Mouse (Mus musculus) hindbrain, embryonic 15.5 days (tissue): ENCODE measurements around the gene Dnajc16. TPM values are rescaled to one million over a fixed set of nuclear protein-coding genes. Genes with fewer than 3 reads are reported as not detected.

Experiments used
- ATAC-seq: fragments of 200-750 bp; cut with Nextera tagmentation; 2 replicates; pipeline ENCODE4 v1.8.0; 2017; ENCODE audit warnings: low read depth, moderate number of reproducible peaks, moderate TSS enrichment; ENCODE audit not compliant: low FRiP score
- H3K27ac ChIP-seq: fragments of 300-500 bp; sonication (generic); replicated peaks from 2 replicates; pipeline ENCODE4 v1.5.1; 2015; ENCODE audit warnings: mild to moderate bottlenecking, inconsistent platforms
- H3K27me3 ChIP-seq: fragments of 300-500 bp; sonication (generic); 2 replicates; pipeline ENCODE4 v1.6.1; 2015; ENCODE audit warnings: control low read depth, inconsistent platforms
- H3K36me3 ChIP-seq: fragments of 300-500 bp; sonication (generic); 2 replicates; pipeline ENCODE4 v1.6.1; 2015; ENCODE audit warnings: control low read depth, inconsistent platforms
- H3K4me1 ChIP-seq: fragments of 300-500 bp; sonication (generic); replicated peaks from 2 replicates; pipeline ENCODE4 v1.6.1; 2015; ENCODE audit warnings: control low read depth, inconsistent platforms
- H3K4me2 ChIP-seq: fragments of 300-500 bp; sonication (generic); 2 replicates; pipeline ENCODE4 v1.6.1; 2015; ENCODE audit warnings: moderate library complexity, mild to moderate bottlenecking, inconsistent platforms
- H3K4me3 ChIP-seq: fragments of 300-500 bp; sonication (generic); 2 replicates; pipeline ENCODE4 v1.5.1; 2015; ENCODE audit warnings: mild to moderate bottlenecking, inconsistent platforms
- H3K9ac ChIP-seq: fragments of 300-500 bp; sonication (generic); 2 replicates; pipeline ENCODE4 v1.6.1; 2015; ENCODE audit warnings: inconsistent platforms
- H3K9me3 ChIP-seq: fragments of 300-500 bp; sonication (generic); 2 replicates; pipeline ENCODE4 v1.6.1; 2016; ENCODE audit warnings: control low read depth, inconsistent platforms
- WGBS: fragments of 180-500 bp; shearing (Covaris S2); methylation state at CpG from one replicate; pipeline ENCODE4 v1.1.7; 2015; 5-methylcytosine and 5-hydroxymethylcytosine counted together
- polyA plus RNA-seq: library from polyadenylated mRNA; unstranded; fragments of >200 nt; fragmentation: Nextera tagmentation; extraction: Ambion mirVana; gene quantifications from 2 replicates; pipeline ENCODE4 v1.2.1, GENCODE M21; 2015

Gene Dnajc16
- polyA plus RNA-seq, 1 experiment from 2014 or later: 6.8 TPM

DNA sequence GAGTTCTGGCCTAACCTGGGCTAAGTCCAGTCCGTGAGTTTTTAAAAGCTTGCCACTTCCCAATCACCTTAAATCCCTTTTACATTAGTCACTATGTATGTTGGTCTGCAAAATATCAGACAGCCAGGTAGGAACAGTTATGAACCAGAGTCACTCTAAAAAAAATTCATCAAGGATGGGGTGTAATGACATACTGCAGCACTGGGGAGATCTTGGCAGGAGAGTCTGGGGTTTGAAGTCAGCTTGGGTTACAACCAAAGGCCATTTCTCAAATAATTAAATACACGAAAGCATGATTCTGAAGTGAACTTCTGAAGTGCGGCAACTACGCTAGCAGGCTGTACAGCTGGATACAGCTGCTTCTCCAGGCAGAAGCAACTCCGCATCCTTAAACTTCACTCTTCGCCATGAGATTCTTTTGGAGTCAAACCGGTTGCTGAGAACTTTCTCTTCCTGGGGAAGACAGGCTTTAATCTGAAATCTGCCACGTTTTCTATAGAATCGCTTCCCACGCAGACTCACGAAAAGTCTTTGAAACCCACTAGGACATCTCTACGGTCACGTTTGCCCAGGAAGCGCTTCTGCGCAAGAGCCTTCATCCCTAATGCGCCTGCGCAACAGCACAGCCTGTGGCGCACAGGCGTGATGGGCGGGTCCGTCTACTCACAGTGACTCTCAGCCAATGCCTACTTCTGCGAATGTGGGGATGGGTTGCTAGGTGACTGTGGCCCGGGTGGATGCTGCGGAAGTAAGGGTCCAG, 56.1 kb downstream of the Dnajc16 start:
- Histone ChIP-seq H3K27me3 (no peaks in the 10 kb centered on the region), H3K27ac (peak overlapping the region; percentile 76), H3K9ac (peak overlapping the region; percentile 52), H3K9me3 (no peaks in the 10 kb centered on the region), H3K4me1 (peaks cover 13% of the 10 kb centered on the region), H3K36me3 (no peaks in the 10 kb centered on the region), H3K4me3 (peak overlapping the region; percentile 49), H3K4me2 (peak overlapping the region; percentile 91)
- peak; percentile 98 for ATAC-seq
- WGBS: 6% methylated on average over 24 of the region's 24 CpGs

DNA sequence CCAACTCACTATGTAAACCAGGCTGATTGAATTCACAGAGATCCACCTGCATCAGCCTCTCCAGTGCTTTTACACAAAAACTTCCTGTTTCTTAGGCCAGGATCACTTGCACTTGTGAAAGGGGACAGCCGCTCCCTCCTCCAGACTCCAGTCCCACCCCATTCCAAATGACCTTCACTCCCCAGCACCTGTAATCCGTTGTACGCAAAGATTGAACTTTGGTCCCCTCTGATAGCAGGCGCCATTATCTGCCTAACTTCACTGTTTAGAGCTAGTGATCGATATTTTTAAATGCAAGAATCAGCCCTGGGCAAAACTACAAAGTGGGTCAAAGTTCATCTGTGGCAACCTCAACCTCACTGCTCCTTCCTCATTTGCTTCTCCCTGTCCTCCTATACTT, 59.0 kb downstream of the Dnajc16 start:
- H3K27ac ChIP-seq: no peak overlapping the region
- H3K4me1 ChIP-seq: peaks cover 13% of the 10 kb centered on the region
- no peaks in the 10 kb centered on the region for H3K9me3 ChIP-seq
- no peak overlapping the region for H3K4me2 ChIP-seq
- H3K36me3 ChIP-seq: no peaks in the 10 kb centered on the region
- 82% methylated on average over 5 of the region's 5 CpGs for WGBS
- ATAC-seq: no peak
- H3K4me3 ChIP-seq: no peak overlapping the region
- no peaks in the 10 kb centered on the region for H3K27me3 ChIP-seq
- no peak overlapping the region for H3K9ac ChIP-seq

DNA sequence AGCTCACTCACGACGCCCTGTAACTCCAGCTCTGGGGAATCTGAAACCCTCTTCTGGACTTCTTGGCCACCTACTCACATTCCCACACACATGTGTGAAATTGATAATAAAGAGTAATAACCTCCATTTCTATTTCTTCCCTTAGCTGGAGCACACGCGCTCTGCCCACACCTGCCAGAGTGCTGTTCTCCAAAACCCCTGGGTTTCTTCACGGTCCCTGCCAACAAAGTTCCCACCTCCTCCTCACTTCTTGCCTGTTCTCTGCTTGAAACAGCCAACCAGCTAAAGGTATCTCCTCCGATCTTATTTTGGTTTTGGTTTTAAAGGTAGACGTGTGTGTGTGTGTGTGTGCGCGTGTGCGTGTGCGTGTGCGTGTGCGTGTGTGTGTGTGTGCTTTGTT, 60.3 kb downstream of the Dnajc16 start:
- WGBS: 85% methylated on average over 13 of the region's 13 CpGs
- Histone ChIP-seq H3K4me3 (no peak overlapping the region), H3K36me3 (no peaks in the 10 kb centered on the region), H3K9ac (no peak overlapping the region), H3K9me3 (no peaks in the 10 kb centered on the region), H3K27ac (no peak overlapping the region), H3K27me3 (no peaks in the 10 kb centered on the region), H3K4me2 (no peak overlapping the region), H3K4me1 (peaks cover 10% of the 10 kb centered on the region)
- no peak for ATAC-seq

DNA sequence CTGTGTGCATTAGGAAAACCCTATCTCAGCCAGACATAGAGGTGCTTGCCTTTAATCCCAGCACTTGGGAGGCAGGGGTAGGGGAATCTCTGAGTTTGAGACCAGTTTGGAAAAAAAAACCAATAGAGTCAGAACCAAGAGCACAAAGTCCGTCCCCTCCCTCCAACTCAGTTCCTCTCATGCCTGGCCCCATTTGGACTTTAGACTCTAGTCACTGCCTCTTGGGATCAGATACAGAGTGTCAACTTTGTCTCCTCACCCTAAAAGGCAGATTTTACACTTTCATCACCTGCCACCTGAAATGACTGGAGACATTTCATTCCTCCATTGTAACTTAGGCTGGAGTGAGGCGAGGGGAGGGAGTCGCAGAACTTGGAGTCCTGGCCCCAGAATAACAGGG, 61.5 kb downstream of the Dnajc16 start:
- WGBS: 88% methylated on average over 3 of the region's 3 CpGs
- no peaks in the 10 kb centered on the region for H3K27me3 ChIP-seq
- H3K9me3 ChIP-seq: no peaks in the 10 kb centered on the region
- H3K9ac ChIP-seq: no peak overlapping the region
- no peak overlapping the region for H3K4me2 ChIP-seq
- no peak for ATAC-seq
- H3K4me3 ChIP-seq: no peak overlapping the region
- H3K36me3 ChIP-seq: no peaks in the 10 kb centered on the region
- H3K27ac ChIP-seq: no peak overlapping the region
- peaks cover 2% of the 10 kb centered on the region for H3K4me1 ChIP-seq

DNA sequence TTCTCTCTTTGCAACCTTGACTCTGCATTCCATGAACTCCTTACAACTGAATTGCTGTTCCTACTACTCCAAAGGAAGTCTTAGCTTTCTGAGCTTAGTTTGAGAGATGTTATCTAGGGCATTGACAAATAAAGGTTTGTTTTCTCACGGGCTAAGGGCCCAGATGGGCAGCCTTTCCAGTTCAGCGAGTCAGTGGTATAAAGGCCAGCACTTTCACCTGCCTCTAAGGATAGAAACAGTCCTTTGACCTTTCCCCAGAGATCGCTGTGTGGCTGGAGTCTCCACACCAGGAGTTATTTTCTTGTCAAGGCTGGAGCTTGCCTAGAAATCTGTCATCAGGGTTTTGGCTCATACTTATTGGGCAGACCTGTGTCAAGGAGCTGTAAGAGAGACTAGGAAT, 65.0 kb downstream of the Dnajc16 start:
- Histone ChIP-seq H3K4me1 (peaks cover 22% of the 10 kb centered on the region), H3K27me3 (no peaks in the 10 kb centered on the region), H3K4me2 (no peak overlapping the region), H3K9me3 (no peaks in the 10 kb centered on the region), H3K9ac (no peak overlapping the region), H3K4me3 (no peak overlapping the region), H3K27ac (no peak overlapping the region), H3K36me3 (no peaks in the 10 kb centered on the region)
- WGBS: 71% methylated on average over 3 of the region's 3 CpGs
- no peak for ATAC-seq

DNA sequence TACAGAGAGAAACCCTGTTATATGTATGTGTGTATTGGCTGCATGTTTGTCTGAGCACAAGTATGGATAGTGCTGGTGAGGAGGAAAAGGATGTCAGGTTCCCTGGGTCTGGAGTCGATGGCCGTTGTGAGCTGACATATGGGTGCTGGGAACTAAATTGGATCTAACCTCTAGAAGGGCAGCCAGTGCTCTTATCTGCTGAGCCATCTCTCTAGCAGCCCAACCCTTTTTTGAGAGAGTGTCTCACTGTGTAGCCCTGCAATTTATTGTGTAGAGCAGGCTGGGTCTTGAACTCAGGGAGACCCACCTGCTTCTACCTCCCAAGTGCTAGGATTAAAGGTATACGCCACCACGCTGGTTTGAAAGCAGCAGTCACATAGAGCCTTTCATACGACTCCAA, 65.5 kb downstream of the Dnajc16 start:
- H3K4me2 ChIP-seq: no peak overlapping the region
- H3K9me3 ChIP-seq: no peaks in the 10 kb centered on the region
- peaks cover 23% of the 10 kb centered on the region for H3K4me1 ChIP-seq
- ATAC-seq: no peak
- WGBS: 86% methylated on average over 5 of the region's 5 CpGs
- no peaks in the 10 kb centered on the region for H3K36me3 ChIP-seq
- no peak overlapping the region for H3K4me3 ChIP-seq
- no peak overlapping the region for H3K27ac ChIP-seq
- H3K9ac ChIP-seq: no peak overlapping the region
- no peaks in the 10 kb centered on the region for H3K27me3 ChIP-seq

DNA sequence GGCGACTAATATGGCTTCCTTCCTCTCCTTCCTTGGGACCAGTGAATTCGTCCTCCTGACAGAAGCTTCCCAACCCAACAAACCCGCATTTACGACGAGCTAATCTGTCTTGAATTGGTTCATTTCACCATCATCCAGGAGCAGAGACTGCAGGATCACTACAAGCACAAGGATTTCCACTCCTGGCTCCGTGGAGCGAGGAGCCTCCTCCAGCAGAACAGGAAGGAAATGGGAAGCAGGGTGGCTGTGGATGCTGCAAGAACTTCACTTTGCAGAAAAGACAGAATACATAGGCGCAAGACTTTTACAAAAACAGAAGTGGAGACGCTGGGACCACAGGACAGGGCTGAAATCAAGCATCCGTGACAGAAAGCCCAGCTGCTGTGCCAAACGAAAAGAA, 66.1 kb downstream of the Dnajc16 start:
- 67% methylated on average over 11 of the region's 11 CpGs for WGBS
- H3K4me2 ChIP-seq: no peak overlapping the region
- no peaks in the 10 kb centered on the region for H3K27me3 ChIP-seq
- H3K9ac ChIP-seq: no peak overlapping the region
- H3K4me3 ChIP-seq: no peak overlapping the region
- no peaks in the 10 kb centered on the region for H3K36me3 ChIP-seq
- no peak overlapping the region for H3K27ac ChIP-seq
- peaks cover 25% of the 10 kb centered on the region for H3K4me1 ChIP-seq
- no peaks in the 10 kb centered on the region for H3K9me3 ChIP-seq
- no peak for ATAC-seq

DNA sequence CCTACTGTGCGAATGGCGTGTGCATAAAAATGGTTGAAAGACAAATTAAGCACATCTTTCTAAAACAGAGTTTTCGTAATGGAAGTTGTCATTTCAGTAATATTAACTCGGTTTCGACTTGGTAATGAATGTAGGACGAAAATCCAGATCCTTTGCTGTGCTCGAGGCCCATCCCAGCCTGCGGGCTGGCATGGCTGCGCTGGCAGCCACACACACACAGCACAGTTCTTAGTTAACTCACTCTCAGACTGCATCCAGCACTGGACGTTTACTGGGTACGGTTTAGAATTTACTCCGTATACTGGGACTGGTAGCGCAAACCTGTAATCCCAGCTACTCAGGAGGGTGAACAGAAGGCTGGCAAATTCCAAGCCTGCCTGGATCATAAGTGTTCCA, 67.1 kb downstream of the Dnajc16 start:
- H3K4me2 ChIP-seq: peak overlapping the region; percentile 72
- 7% methylated on average over 13 of the region's 13 CpGs for WGBS
- peak; percentile 80 for ATAC-seq

DNA sequence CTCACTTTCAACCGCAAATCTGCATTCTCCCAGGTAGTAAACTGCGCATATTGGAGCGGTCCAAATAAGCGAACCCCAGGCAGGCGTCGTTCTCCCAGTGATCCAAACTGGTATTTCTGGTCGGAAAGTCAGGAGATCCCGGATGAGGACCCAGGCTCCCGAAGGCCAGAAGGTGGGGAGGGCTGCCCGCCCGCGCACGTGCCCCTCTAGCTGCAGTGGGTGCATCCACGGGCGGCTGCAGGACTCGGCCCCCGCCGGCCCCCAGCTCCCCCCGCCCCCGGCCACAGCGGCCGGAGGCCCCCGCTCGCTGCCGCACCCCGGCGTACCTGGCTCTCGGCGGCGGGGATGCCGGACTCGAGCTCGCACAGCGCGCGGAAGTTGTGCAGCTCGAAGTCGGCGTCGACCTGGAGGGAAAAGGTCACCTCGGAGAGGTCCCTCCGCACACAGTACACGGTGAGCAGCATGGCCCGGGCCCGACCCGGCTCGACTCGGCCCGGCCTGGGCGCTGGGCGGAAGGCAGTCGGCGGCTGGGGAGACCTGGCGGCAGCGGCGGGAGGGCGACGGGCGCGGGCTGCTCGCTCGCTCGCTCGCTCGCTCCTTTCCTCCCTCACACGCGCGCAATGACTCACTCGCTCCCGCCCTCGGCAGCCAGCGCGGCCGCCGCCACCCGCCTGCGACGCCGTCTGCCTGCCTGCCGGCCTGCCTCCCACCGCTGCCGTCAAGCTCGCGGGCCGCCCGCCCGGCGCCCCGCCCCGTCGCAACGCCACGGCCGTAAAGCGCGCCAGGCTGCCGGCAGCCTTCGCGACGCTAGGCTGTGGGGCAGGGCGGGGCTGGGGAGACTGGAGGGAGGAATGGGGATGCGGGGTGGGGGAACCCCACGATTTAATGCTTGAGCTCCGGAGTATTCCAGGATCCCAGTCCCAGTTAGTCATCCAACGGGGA, 67.7 kb downstream of the Dnajc16 start, which contains the start of gene Ddi2:
TSS of gene Ddi2 (minus strand) at position 689 of the 942 bp plus-strand sequence.
- no peaks in the 10 kb centered on the region for H3K9me3 ChIP-seq
- WGBS: under 1% methylated on average over 83 of the region's 105 CpGs
- ATAC-seq: peak; percentile 90
- H3K4me1 ChIP-seq: peaks cover 28% of the 10 kb centered on the region
- peak within 1 kb of the TSS; percentile 77 for H3K9ac ChIP-seq
- H3K27me3 ChIP-seq: no peaks in the 10 kb centered on the region
- H3K36me3 ChIP-seq: no peaks in the 10 kb centered on the region
- H3K27ac ChIP-seq: peak within 1 kb of the TSS; percentile 87
- peak within 1 kb of the TSS; percentile 71 for H3K4me3 ChIP-seq
- H3K4me2 ChIP-seq: peak within 1 kb of the TSS; percentile 72

More for the DNA sequence above, 67.1 kb downstream of the Dnajc16 start:
- no peaks in the 10 kb centered on the region for H3K27me3 ChIP-seq
- no peaks in the 10 kb centered on the region for H3K9me3 ChIP-seq
- peak overlapping the region; percentile 56 for H3K9ac ChIP-seq
- peak overlapping the region; percentile 87 for H3K27ac ChIP-seq
- H3K4me1 ChIP-seq: peaks cover 28% of the 10 kb centered on the region
- peak overlapping the region; percentile 71 for H3K4me3 ChIP-seq
- H3K36me3 ChIP-seq: no peaks in the 10 kb centered on the region

DNA sequence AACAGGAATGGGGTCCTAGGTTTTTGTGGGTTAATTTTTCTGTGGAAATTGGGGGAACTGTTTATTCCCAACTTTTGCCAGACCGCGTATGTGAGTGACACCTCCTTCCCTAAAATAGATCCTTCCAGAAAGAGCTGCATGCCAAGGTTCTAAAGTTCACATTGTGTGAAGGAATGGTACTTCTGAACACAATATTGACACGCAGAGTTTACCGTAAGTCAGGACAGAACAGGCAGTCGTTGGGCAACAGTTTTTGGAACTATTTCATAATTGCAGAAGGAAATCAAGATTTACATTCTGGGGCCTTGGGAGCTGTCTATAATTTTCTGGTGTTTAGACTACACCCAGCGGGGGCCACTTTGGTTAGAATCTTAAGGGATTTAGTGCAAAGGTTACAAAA, 68.8 kb downstream of the Dnajc16 start:
- Histone ChIP-seq H3K27me3 (no peaks in the 10 kb centered on the region), H3K4me3 (peak overlapping the region; percentile 71), H3K36me3 (no peaks in the 10 kb centered on the region), H3K9ac (peak overlapping the region; percentile 77), H3K4me1 (peaks cover 28% of the 10 kb centered on the region), H3K4me2 (peak overlapping the region; percentile 72), H3K27ac (no peak overlapping the region), H3K9me3 (no peaks in the 10 kb centered on the region)
- 82% methylated on average over 6 of the region's 6 CpGs for WGBS
- no peak for ATAC-seq

DNA sequence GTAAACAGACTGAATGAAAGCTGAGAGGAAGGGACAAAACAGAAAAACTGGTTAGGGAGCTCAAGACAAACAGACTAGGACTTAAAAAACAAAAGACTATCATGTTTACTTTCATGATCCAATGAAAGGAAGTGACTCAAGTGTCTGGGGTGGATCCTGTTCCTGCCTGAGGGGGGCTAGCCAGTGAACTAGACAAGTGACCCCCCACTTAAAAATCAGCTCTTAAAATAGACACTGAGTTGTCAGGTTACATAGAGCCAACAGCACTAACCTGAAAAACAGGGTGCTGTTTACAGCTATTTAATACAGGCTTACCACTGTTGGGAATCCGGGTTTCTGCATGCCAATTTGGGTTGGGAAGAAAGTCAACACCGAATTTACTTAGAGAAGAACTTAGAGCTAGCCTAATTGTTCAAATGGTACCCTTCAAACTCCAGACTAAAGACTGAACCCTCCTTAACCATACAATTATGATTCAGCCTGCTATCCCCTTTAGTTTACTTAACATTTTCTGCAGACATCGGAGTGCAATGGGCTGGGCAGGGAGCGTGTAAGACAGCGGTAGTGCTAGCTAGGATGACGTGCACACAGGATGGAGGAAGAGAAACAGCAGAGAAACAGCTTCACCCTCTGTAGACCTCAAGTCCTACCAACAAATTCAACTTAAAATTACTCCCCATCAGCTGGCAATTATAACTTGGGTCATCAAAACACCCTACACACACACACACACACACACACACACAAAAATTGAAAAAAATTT, 69.8 kb downstream of the Dnajc16 start:
- 85% methylated on average over 6 of the region's 6 CpGs for WGBS
- Histone ChIP-seq H3K9ac (no peak overlapping the region), H3K36me3 (no peaks in the 10 kb centered on the region), H3K4me1 (peaks cover 28% of the 10 kb centered on the region), H3K27ac (no peak overlapping the region), H3K9me3 (no peaks in the 10 kb centered on the region), H3K4me2 (peak overlapping the region; percentile 72), H3K4me3 (no peak overlapping the region), H3K27me3 (no peaks in the 10 kb centered on the region)
- ATAC-seq: no peak
